ENCODE assay signal across 8 mouse cellular contexts in the genomic region with DNA sequence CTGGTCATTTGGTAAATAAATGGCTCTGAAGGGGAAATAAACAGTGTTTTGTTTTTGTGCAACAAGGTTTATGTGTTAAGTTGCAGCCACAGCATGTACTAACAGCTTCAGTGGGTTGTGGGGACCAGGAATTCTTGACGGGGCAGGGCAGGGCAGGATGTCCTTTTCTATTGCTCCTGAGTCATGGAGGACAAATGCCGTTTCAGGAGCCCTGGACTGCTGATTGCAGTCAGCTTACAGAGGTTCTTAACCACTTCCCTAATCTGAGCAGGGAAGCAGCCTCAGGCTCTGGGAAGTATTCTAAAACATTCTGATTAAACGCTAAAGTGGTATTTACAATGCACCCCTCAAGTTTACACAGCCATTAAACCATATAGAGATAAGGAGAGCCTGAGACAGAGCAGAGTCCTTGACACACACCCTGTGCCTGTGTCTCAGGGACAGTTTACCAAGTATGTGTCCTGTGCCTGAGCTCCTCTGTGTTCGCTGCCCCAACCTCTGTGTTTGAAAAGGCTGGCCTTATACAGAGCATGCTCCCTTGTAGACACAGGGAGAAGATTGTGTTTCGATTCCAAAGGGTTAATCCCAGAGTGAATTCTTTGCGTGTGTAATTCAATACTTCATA.
DNase-seq lines count a peak whose midpoint lies in the region; ATAC-seq lines count a peak whose summit lies in the region.

No protein-coding gene starts in this region.

- no peaks in the 10 kb centered on the region for H3K36me3 ChIP-seq in embryonic facial prominence, embryonic 11.5 days (replicated peaks; ENCODE audit: control insufficient read depth, insufficient read depth, low read depth, low read length)
- H3K36me3 ChIP-seq in heart, embryonic 16.5 days (ENCODE audit: control insufficient read depth, insufficient read depth): no peaks in the 10 kb centered on the region

- H3K4me1 ChIP-seq in embryonic facial prominence, embryonic 11.5 days (ENCODE audit: control insufficient read depth, insufficient read depth, low read length): no peaks in the 10 kb centered on the region
- H3K4me1 ChIP-seq in heart, embryonic 16.5 days (ENCODE audit: control insufficient read depth, insufficient read depth, low read length): peaks cover 9% of the 10 kb centered on the region

- no peak overlapping the region for H3K4me2 ChIP-seq in embryonic facial prominence, embryonic 11.5 days (ENCODE audit: low read depth, low read length)
- peak overlapping the region; percentile 34 for H3K4me2 ChIP-seq in heart, embryonic 16.5 days (ENCODE audit: low read depth, low read length)

- no peaks in the 10 kb centered on the region for H3K27me3 ChIP-seq in embryonic facial prominence, embryonic 11.5 days (ENCODE audit: control insufficient read depth, insufficient read depth, low read length)
- no peaks in the 10 kb centered on the region for H3K27me3 ChIP-seq in heart, embryonic 16.5 days (ENCODE audit: control insufficient read depth, insufficient read depth, low read length)

- ATAC-seq in embryonic facial prominence, embryonic 11.5 days (replicated peaks; ENCODE audit: insufficient number of reproducible peaks, low FRiP score, low TSS enrichment, low read depth): peak; percentile 88
- peak; percentile 83 for ATAC-seq in heart, embryonic 16.5 days (replicated peaks; ENCODE audit: extremely low read depth, insufficient read depth, low FRiP score)
- peak; percentile 74 for ATAC-seq in megakaryocyte progenitor cell, adult 5-6 weeks (replicated peaks; ENCODE audit: poor library complexity)

- WGBS in embryonic facial prominence, embryonic 11.5 days: 27% methylated on average over 6 of the region's 6 CpGs
- 18% methylated on average over 6 of the region's 6 CpGs for WGBS in heart, embryonic 16.5 days

- no peak overlapping the region for H3K4me3 ChIP-seq in embryonic facial prominence, embryonic 11.5 days (ENCODE audit: low read depth, low read length)
- H3K4me3 ChIP-seq in heart, embryonic 16.5 days (ENCODE audit: low read length): no peak overlapping the region

- H3K9ac ChIP-seq in embryonic facial prominence, embryonic 11.5 days (replicated peaks; ENCODE audit: low read length): no peak overlapping the region
- H3K9ac ChIP-seq in heart, embryonic 16.5 days (ENCODE audit: low read length): no peak overlapping the region

- H3K9me3 ChIP-seq in embryonic facial prominence, embryonic 11.5 days (replicated peaks; ENCODE audit: control insufficient read depth, low read length): no peaks in the 10 kb centered on the region
- no peaks in the 10 kb centered on the region for H3K9me3 ChIP-seq in heart, embryonic 16.5 days (replicated peaks; ENCODE audit: control insufficient read depth, low read length)

- 0 out of 2 replicates have a peak overlapping the region, but pooled peaks have one; percentile 36 for H3K27ac ChIP-seq in embryonic facial prominence, embryonic 11.5 days (replicated peaks; ENCODE audit: low read depth, low read length)
- H3K27ac ChIP-seq in heart, embryonic 16.5 days (ENCODE audit: low read length): peak overlapping the region; percentile 79

- peak; percentile 4 to 13 for DNase-seq in cerebellum, postnatal 14 days
- DNase-seq in cerebellum, postnatal 36 days: no peak
- DNase-seq in embryonic facial prominence, embryonic 11.5 days (ENCODE audit: low spot score): no peak
- DNase-seq in kidney, postnatal 14 days: peak; percentile 69
- no peak for DNase-seq in right cerebral cortex, adult 18-20 months
- no peak for DNase-seq in cerebellum, adult 8-10 months

Comparison
In these comparisons a context has a peak if more than half of its experiments do, and no peak if none do; other contexts are left out.
1. DNase-seq: peak in cerebellum, postnatal 14 days (2 of 2) and kidney, postnatal 14 days (single experiment); none in cerebellum, postnatal 36 days (0 of 2), embryonic facial prominence, embryonic 11.5 days (single experiment), right cerebral cortex, adult 18-20 months (single experiment) and cerebellum, adult 8-10 months (single experiment).
2. Peak in every context shown above with its lines, with median percentiles within 50 percentile points of each other: ATAC-seq.